Mouse (Mus musculus) NIH3T3 (cell line): Measurements from ENCODE around the gene Gm8229.
"Not testable (repeated sequence)": the region's sequence is repeated elsewhere in the genome, so short reads cannot be mapped to it uniquely, and the experiment has no call there.

ENCODE experiments used
- DNase-seq: peaks from one replicate; pipeline ENCODE4 v3.0.0-alpha.2; 2012; ENCODE audit warnings: low read depth

Gm8229 gene

DNA sequence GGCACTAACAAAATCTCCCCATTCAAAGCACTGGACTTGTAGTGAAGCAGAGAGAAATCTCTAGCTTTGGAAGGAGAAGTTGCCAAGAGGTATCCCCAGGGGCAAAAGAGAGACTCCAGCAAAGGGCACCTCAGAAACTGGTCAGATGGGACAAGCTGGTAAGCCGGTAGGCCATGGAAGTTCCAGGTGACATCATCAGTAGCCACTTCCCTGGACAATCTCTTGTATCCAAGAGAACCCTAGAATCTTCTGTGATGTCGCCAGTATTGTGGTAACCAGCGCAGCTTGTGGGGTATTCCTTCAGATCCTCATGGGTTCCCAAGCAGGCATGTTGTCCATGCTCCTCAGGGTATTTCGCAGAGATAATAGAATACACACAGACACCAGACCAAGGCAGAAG lies at the start of gene Gm8229:
TSS of gene Gm8229 (plus strand) at position 301 of the 400 bp plus-strand sequence.
- DNase-seq: not testable (repeated sequence)

DNA sequence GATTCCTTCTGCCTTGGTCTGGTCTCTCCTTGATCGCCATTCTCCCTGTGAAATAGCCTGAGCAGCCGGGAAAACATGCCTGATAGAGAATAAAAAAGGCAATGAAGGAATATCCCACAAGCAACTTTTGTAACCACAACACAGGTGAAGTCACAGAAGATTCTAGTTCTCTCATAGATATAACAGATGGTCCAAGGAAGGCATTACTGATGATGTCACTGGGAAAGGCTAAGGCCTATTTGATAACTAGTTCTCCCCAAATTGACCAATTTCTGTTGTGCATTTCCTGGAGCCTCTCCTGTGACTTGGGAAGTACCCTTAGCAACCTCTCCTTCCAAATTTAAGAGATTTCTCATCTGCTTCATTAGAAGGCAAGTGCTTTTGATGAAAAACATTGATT lies 26.7 kb upstream of the Gm8229 start, which contains the start of gene Gm5930:
TSS of gene Gm5930 (minus strand) at position 101 of the 400 bp plus-strand sequence.
- not testable (repeated sequence) for DNase-seq

GRCm38 (mm10) chr14:44361416-44361815 lies 3.7 kb upstream of the Gm8229 start:
- not testable (repeated sequence) for DNase-seq

DNA sequence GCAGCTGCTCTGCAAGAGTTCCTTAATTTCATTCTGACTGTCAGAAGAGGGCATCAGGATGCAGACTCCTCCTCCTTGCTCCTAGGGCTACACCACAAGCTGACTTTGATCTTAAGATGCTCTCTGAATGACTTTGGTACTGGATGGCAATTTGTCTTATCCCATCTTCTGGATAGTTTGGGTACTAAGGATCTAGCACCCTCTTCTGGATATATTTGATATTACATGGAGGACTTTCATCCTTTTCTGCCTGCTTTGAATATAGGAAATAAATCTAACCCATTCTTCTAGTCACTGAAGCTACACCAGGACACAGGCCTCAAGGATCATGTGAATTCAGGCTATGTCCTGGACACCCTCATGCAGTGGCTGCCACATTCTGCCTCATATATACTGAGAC lies 2.9 kb upstream of the Gm8229 start:
- not testable (repeated sequence) for DNase-seq

DNA sequence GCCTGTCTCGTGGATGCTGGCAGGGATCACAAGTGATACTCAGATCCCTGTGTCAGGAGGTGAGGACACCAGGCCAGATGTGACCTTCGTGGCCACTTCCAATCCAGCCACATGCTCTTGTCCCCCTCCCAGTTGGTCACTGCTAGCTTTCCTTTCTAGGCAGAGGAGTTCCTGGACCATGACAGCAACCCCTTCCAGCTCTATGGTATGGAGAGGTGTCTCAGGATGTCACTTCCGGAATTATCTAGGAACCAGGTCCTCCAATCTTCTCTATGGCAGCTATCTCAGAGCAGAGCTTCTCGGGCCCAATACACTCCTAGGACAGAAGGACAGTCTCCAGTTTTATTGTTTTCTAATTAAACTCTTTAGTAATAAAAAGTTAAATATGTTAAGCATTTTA lies 19.1 kb downstream of the Gm8229 start:
- DNase-seq: not testable (repeated sequence)

DNA sequence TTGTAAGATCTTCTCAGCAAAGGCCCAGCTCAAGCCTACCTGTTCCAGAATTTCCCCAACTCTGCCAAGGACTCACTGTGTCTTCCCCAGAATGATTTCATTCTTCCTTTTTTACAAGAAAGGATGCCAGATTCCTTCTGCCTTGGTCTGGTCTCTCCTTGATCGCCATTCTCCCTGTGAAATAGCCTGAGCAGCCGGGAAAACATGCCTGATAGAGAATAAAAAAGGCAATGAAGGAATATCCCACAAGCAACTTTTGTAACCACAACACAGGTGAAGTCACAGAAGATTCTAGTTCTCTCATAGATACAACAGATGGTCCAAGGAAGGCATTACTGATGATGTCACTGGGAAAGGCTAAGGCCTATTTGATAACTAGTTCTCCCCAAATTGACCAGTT lies 45.4 kb downstream of the Gm8229 start, which contains the start of gene Gm3371:
TSS of gene Gm3371 (minus strand) at position 101 of the 400 bp plus-strand sequence.
- not testable (repeated sequence) for DNase-seq
